Mouse (Mus musculus): Measurements from ENCODE around the gene Cep112.

DNA sequence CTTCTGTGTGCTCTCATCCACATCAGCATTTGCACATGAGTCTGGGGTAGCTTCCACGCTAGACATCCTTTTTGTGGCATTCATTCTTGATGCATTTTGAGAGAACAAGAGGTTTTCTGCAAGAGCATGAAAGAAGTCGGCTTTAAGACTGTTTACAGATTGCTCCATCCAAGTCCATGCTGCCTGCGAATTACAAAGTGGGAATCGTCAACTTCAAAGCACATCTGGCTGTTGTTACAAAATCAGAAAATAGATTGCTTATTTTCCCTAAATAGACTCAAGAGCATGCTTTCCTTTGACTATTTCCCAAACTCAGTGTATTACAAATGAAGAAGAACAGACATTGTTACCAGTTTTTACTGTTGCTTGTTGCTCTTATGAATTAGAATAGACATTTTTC is 59.0 kb downstream of the Cep112 start:
- TF ChIP-seq POLR2A (IDR thresholded peaks at IDR 0.05; ENCODE audit: extremely low read depth, insufficient read depth, low read length): no peak
- no peak for TF ChIP-seq CTCF (IDR thresholded peaks at IDR 0.05; ENCODE audit: extremely low read depth, insufficient read depth, low read length)
